Mouse (Mus musculus) midbrain, embryonic 11.5 days (tissue): ENCODE data around the gene H1fnt. TPM values are rescaled to one million over a fixed set of nuclear protein-coding genes. Genes with fewer than 3 reads are reported as not detected.

Experiments used
- ATAC-seq: fragments of 200-750 bp; cut with Nextera tagmentation; 2 replicates; pipeline ENCODE4 v1.8.0; 2017; ENCODE audit warnings: moderate TSS enrichment, moderate library complexity; ENCODE audit not compliant: low FRiP score
- DNase-seq: peaks from one replicate; pipeline ENCODE4 v3.0.0; 2015; ENCODE audit warnings: low spot score; ENCODE audit errors: missing footprints
- H3K27ac ChIP-seq: fragments of 300-500 bp; sonication (generic); 2 replicates; pipeline ENCODE4 v1.5.1; 2014; ENCODE audit warnings: low read depth, low read length
- H3K27me3 ChIP-seq: fragments of 300-500 bp; sonication (generic); 2 replicates; pipeline ENCODE4 v1.6.1; 2014; ENCODE audit warnings: mild to moderate bottlenecking, low read length, moderate library complexity, mixed read lengths; ENCODE audit not compliant: control insufficient read depth, insufficient read depth
- H3K36me3 ChIP-seq: fragments of 300-500 bp; sonication (generic); 2 replicates; pipeline ENCODE4 v1.6.1; 2014; ENCODE audit warnings: mild to moderate bottlenecking, low read length, moderate library complexity, mixed read lengths; ENCODE audit not compliant: control insufficient read depth, insufficient read depth
- H3K4me1 ChIP-seq: fragments of 300-500 bp; sonication (generic); 2 replicates; pipeline ENCODE4 v1.6.1; 2014; ENCODE audit warnings: low read length; ENCODE audit not compliant: control insufficient read depth, insufficient read depth
- H3K4me2 ChIP-seq: fragments of 300-500 bp; sonication (generic); 2 replicates; pipeline ENCODE4 v1.6.1; 2014; ENCODE audit warnings: mild to moderate bottlenecking, moderate library complexity
- H3K4me3 ChIP-seq: fragments of 300-500 bp; sonication (generic); 2 replicates; pipeline ENCODE4 v1.5.1; 2014; ENCODE audit warnings: low read depth, low read length
- H3K9ac ChIP-seq: fragments of 300-500 bp; sonication (generic); 2 replicates; pipeline ENCODE4 v1.6.1; 2014; ENCODE audit warnings: low read length
- H3K9me3 ChIP-seq: fragments of 300-500 bp; sonication (generic); 2 replicates; pipeline ENCODE4 v1.6.1; 2016; ENCODE audit warnings: low read length; ENCODE audit not compliant: control insufficient read depth
- WGBS: fragments of 180-500 bp; shearing (Covaris S2); extraction: QIAGEN DNeasy Blood & Tissue Kit; methylation state at CpG from one replicate; pipeline ENCODE4 v1.1.7; 2014; 5-methylcytosine and 5-hydroxymethylcytosine counted together
- polyA plus RNA-seq: library from polyadenylated mRNA; unstranded; fragments of >200 nt; fragmentation: Nextera tagmentation; extraction: Ambion mirVana; gene quantifications from 2 replicates; pipeline ENCODE4 v1.2.1, GENCODE M21; 2014

H1fnt gene
- polyA plus RNA-seq, 1 experiment from 2014 or later = not detected

- H3K27me3 ChIP-seq = no peaks in the 10 kb centered on the region
- no peak overlapping the region for H3K4me3 ChIP-seq
- DNase-seq (no peak), ATAC-seq (no peak)
- no peaks in the 10 kb centered on the region for H3K36me3 ChIP-seq
- 67% methylated on average over 7 of the region's 7 CpGs for WGBS
- H3K9me3 ChIP-seq = no peaks in the 10 kb centered on the region
- H3K4me2 ChIP-seq = no peak overlapping the region
- no peak overlapping the region for H3K27ac ChIP-seq
- H3K4me1 ChIP-seq = no peaks in the 10 kb centered on the region
- H3K9ac ChIP-seq = no peak overlapping the region
Measured at GRCm38 (mm10) chr15:98226096-98226495, 31.0 kb downstream of the H1fnt start.

GRCm38 (mm10) chr15:98225610-98226009, 31.5 kb downstream of the H1fnt start:
- H3K36me3 ChIP-seq = no peaks in the 10 kb centered on the region
- no peak overlapping the region for H3K4me2 ChIP-seq
- no peaks in the 10 kb centered on the region for H3K27me3 ChIP-seq
- no peak overlapping the region for H3K4me3 ChIP-seq
- ATAC-seq (no peak), DNase-seq (no peak)
- no peaks in the 10 kb centered on the region for H3K9me3 ChIP-seq
- no peaks in the 10 kb centered on the region for H3K4me1 ChIP-seq
- 40% methylated on average over 16 of the region's 16 CpGs for WGBS
- H3K9ac ChIP-seq = no peak overlapping the region
- H3K27ac ChIP-seq = no peak overlapping the region

GRCm38 (mm10) chr15:98222377-98222776, 34.7 kb downstream of the H1fnt start:
- H3K9me3 ChIP-seq = no peaks in the 10 kb centered on the region
- no peaks in the 10 kb centered on the region for H3K36me3 ChIP-seq
- ATAC-seq = no peak
- no peak overlapping the region for H3K4me2 ChIP-seq
- no peaks in the 10 kb centered on the region for H3K4me1 ChIP-seq
- H3K9ac ChIP-seq = no peak overlapping the region
- no peak overlapping the region for H3K4me3 ChIP-seq
- no peak for DNase-seq
- no peaks in the 10 kb centered on the region for H3K27me3 ChIP-seq
- H3K27ac ChIP-seq = no peak overlapping the region

GRCm38 (mm10) chr15:98220877-98221276, 36.2 kb downstream of the H1fnt start, which contains the start of the genes Gm44579 and Olfr287:
Gene Gm44579 (minus strand): TSS chr15:98220977.
Gene Olfr287 (minus strand): TSS chr15:98221056.
- H3K36me3 ChIP-seq = no peaks in the 10 kb centered on the region
- ATAC-seq = no peak
- H3K9me3 ChIP-seq = no peaks in the 10 kb centered on the region
- no peak within 1 kb of the TSS for H3K4me2 ChIP-seq
- H3K4me3 ChIP-seq = no peak within 1 kb of the TSS
- 69% methylated on average over 4 of the region's 4 CpGs for whole genome bisulfite sequencing
- no peak within 1 kb of the TSS for H3K27ac ChIP-seq
- no peaks in the 10 kb centered on the region for H3K4me1 ChIP-seq
- H3K27me3 ChIP-seq = no peaks in the 10 kb centered on the region
- H3K9ac ChIP-seq = no peak within 1 kb of the TSS
- no peak for DNase-seq

- H3K27me3 ChIP-seq = no peaks in the 10 kb centered on the region
- no peak for ATAC-seq
- 80% methylated on average over 5 of the region's 5 CpGs for WGBS
- no peak overlapping the region for H3K27ac ChIP-seq
- H3K36me3 ChIP-seq = no peaks in the 10 kb centered on the region
- H3K4me3 ChIP-seq = no peak overlapping the region
- no peak for DNase-seq
- no peaks in the 10 kb centered on the region for H3K4me1 ChIP-seq
- no peak overlapping the region for H3K4me2 ChIP-seq
- no peaks in the 10 kb centered on the region for H3K9me3 ChIP-seq
- no peak overlapping the region for H3K9ac ChIP-seq
Measured at GRCm38 (mm10) chr15:98214130-98214529, 43.0 kb downstream of the H1fnt start.

GRCm38 (mm10) chr15:98213336-98213870, 43.7 kb downstream of the H1fnt start:
- H3K9me3 ChIP-seq = no peaks in the 10 kb centered on the region
- H3K27ac ChIP-seq = no peak overlapping the region
- no peak for ATAC-seq
- H3K27me3 ChIP-seq = no peaks in the 10 kb centered on the region
- no peak overlapping the region for H3K4me3 ChIP-seq
- H3K4me1 ChIP-seq = no peaks in the 10 kb centered on the region
- 90% methylated on average over 5 of the region's 5 CpGs for WGBS
- no peak overlapping the region for H3K9ac ChIP-seq
- no peaks in the 10 kb centered on the region for H3K36me3 ChIP-seq
- H3K4me2 ChIP-seq = no peak overlapping the region
- no peak for DNase-seq

- WGBS = 77% methylated on average over 7 of the region's 7 CpGs
- no peak for ATAC-seq
- no peak overlapping the region for H3K9ac ChIP-seq
Measured at GRCm38 (mm10) chr15:98209676-98210075, 47.4 kb downstream of the H1fnt start.

More at GRCm38 (mm10) chr15:98209676-98210075, 47.4 kb downstream of the H1fnt start:
- Histone ChIP-seq H3K4me1 (no peaks in the 10 kb centered on the region), H3K9me3 (no peaks in the 10 kb centered on the region), H3K27ac (no peak overlapping the region), H3K4me3 (no peak overlapping the region), H3K27me3 (no peaks in the 10 kb centered on the region), H3K4me2 (no peak overlapping the region), H3K36me3 (no peaks in the 10 kb centered on the region)
- DNase-seq = no peak

Other genes starting within 250 kb of the H1fnt start
- 36.3 TPM in 2 replicates for gene Pfkm, start 164.7 kb downstream of the H1fnt start, polyA plus RNA-seq
- gene Senp1, start 163.5 kb downstream of the H1fnt start, polyA plus RNA-seq = 46.2 and 47.6 TPM in 2 replicates
- 44.4 and 49.4 TPM in 2 replicates for gene Asb8, start 91.7 kb downstream of the H1fnt start, polyA plus RNA-seq
- 12.7 TPM in 2 replicates for gene Ccdc184, start 90.1 kb downstream of the H1fnt start, polyA plus RNA-seq
- gene Olfr288, start 61.8 kb downstream of the H1fnt start, polyA plus RNA-seq = not detected in 2 replicates
- gene Gm44579, start 36.3 kb downstream of the H1fnt start, polyA plus RNA-seq = not detected in 2 replicates
- gene Olfr287, start 36.2 kb downstream of the H1fnt start, polyA plus RNA-seq = not detected in 2 replicates
- not detected in 2 replicates for gene Olfr286, start 22.8 kb downstream of the H1fnt start, polyA plus RNA-seq
- 1.6 and 1.9 TPM in 2 replicates for gene Zfp641, start 38.9 kb upstream of the H1fnt start, polyA plus RNA-seq
- not detected in 2 replicates for gene Olfr285, start 60.1 kb upstream of the H1fnt start, polyA plus RNA-seq
- not detected in 2 replicates for gene Olfr284, start 83.7 kb upstream of the H1fnt start, polyA plus RNA-seq
- gene Olfr283, start 123.7 kb upstream of the H1fnt start, polyA plus RNA-seq = not detected in 2 replicates
- gene Olfr282, start 173.9 kb upstream of the H1fnt start, polyA plus RNA-seq = not detected in 2 replicates
- gene Olfr281, start 195.3 kb upstream of the H1fnt start, polyA plus RNA-seq = not detected in 2 replicates
- not detected in 2 replicates for gene OR5BS1P, start 212.6 kb upstream of the H1fnt start, polyA plus RNA-seq
- not detected in 2 replicates for gene Lalba, start 225.4 kb upstream of the H1fnt start, polyA plus RNA-seq
- gene Olfr279, start 235.1 kb upstream of the H1fnt start, polyA plus RNA-seq = not detected in 2 replicates